Mouse (Mus musculus): ENCODE measurements around the gene Mef2d.

Gene Mef2d

GRCm38 (mm10) chr3:88213019-88213418 is 70.8 kb downstream of the Mef2d start:
- no peak for DNase-seq

- DNase-seq: no peak
Measured at GRCm38 (mm10) chr3:88214197-88214938, 72.2 kb downstream of the Mef2d start.

- peak; percentile 8 for DNase-seq
Measured at GRCm38 (mm10) chr3:88214971-88215552, 72.9 kb downstream of the Mef2d start.

- DNase-seq: no peak
Measured at GRCm38 (mm10) chr3:88215553-88216004, 73.4 kb downstream of the Mef2d start.

GRCm38 (mm10) chr3:88216116-88216515 is 73.9 kb downstream of the Mef2d start:
- DNase-seq: no peak

- no peak for DNase-seq
Measured at GRCm38 (mm10) chr3:88216534-88217326, 74.6 kb downstream of the Mef2d start.

GRCm38 (mm10) chr3:88217679-88218078 is 75.5 kb downstream of the Mef2d start:
- DNase-seq: no peak

GRCm38 (mm10) chr3:88219940-88220339 is 77.8 kb downstream of the Mef2d start:
- no peak for DNase-seq

- DNase-seq: peak; percentile 68
Measured at GRCm38 (mm10) chr3:88220842-88221241, 78.7 kb downstream of the Mef2d start.
